Mouse (Mus musculus) liver, embryonic 16.5 days (tissue): ENCODE measurements around the gene Ddit4. TPM values are rescaled to one million over a fixed set of nuclear protein-coding genes. Genes with fewer than 3 reads are reported as not detected.
A peak's percentile ranks its signal among the peaks of the same experiment; 100 is the strongest.

Experiments
- ATAC-seq: fragments of 200-750 bp; cut with Nextera tagmentation; 2 replicates; pipeline ENCODE4 v1.8.0; 2017; ENCODE audit warnings: low read depth, mild to moderate bottlenecking, moderate number of reproducible peaks, moderate library complexity
- H3K27ac ChIP-seq: fragments of 300-500 bp; sonication (generic); 2 replicates; pipeline ENCODE4 v1.5.1; 2014; ENCODE audit warnings: mild to moderate bottlenecking, low read length
- H3K27me3 ChIP-seq: fragments of 300-500 bp; sonication (generic); 2 replicates; pipeline ENCODE4 v1.6.1; 2014; ENCODE audit warnings: low read depth, low read length, mixed read lengths; ENCODE audit not compliant: control insufficient read depth, insufficient read depth
- H3K36me3 ChIP-seq: fragments of 300-500 bp; sonication (generic); 2 replicates; pipeline ENCODE4 v1.6.1; 2014; ENCODE audit warnings: mild to moderate bottlenecking; ENCODE audit not compliant: control insufficient read depth, insufficient read depth
- H3K4me1 ChIP-seq: fragments of 300-500 bp; sonication (generic); 2 replicates; pipeline ENCODE4 v1.6.1; 2014; ENCODE audit warnings: low read depth, low read length, mixed read lengths; ENCODE audit not compliant: control insufficient read depth
- H3K4me2 ChIP-seq: fragments of 300-500 bp; sonication (generic); 2 replicates; pipeline ENCODE4 v1.6.1; 2014; ENCODE audit warnings: low read depth, low read length, mixed read lengths
- H3K4me3 ChIP-seq: fragments of 300-500 bp; sonication (generic); 2 replicates; pipeline ENCODE4 v1.5.1; 2014; ENCODE audit warnings: low read depth, mild to moderate bottlenecking, low read length
- H3K9ac ChIP-seq: fragments of 300-500 bp; sonication (generic); 2 replicates; pipeline ENCODE4 v1.6.1; 2014; ENCODE audit warnings: low read depth, low read length
- H3K9me3 ChIP-seq: fragments of 300-500 bp; sonication (generic); replicated peaks from 2 replicates; pipeline ENCODE4 v1.6.1; 2016; ENCODE audit warnings: low read length; ENCODE audit not compliant: control insufficient read depth
- WGBS: fragments of 180-500 bp; shearing (Covaris S2); extraction: QIAGEN DNeasy Blood & Tissue Kit; methylation state at CpG from one replicate; pipeline ENCODE4 v1.1.7; 2014; ENCODE audit not compliant: insufficient replicate concordance; 5-methylcytosine and 5-hydroxymethylcytosine counted together
- polyA plus RNA-seq: library from polyadenylated mRNA; unstranded; fragments of >200 nt; fragmentation: Nextera tagmentation; extraction: Ambion mirVana; gene quantifications from 2 replicates; pipeline ENCODE4 v1.2.1, GENCODE M21; 2015

Ddit4 gene
- polyA plus RNA-seq, 1 experiment from 2014 or later: 6.8 TPM

DNA sequence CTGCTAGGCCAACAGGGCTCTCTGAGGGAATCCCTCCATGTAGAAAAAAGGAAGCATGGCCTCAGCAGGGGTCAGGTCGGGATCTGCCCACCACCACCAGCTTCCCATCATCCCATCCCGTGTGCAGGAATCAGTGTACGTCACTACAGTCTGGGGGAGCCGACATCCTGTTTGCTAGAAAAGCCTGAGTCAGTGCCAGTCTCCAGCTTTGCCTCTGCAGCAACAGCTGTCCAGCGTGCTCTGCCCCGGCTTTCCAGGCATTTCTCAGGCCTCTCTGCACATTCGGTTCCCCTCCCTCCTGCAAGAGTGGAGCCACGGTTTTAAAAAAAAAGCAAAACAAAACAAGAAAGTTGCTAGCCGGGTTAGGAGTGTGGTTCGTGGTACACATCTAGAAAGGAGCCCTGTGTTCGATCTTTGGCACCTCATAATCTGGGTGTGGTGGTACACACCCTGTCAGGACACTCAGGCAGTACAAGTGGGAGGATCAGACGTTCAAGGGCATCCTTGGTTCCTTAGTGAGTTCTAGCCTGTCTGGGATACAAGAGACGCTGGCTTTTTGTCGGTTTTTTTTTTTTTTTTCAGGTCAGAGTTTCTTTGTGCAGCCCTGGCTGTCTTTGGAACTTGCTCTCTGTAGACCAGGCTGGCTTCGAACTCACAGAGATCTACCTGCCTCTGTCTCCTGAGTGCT is 32.0 kb downstream of the Ddit4 start:
- Histone ChIP-seq H3K4me1 (peaks cover 43% of the 10 kb centered on the region), H3K36me3 (no peaks in the 10 kb centered on the region), H3K9me3 (no peaks in the 10 kb centered on the region), H3K4me2 (no peak overlapping the region), H3K9ac (no peak overlapping the region), H3K4me3 (no peak overlapping the region), H3K27me3 (no peaks in the 10 kb centered on the region), H3K27ac (peak overlapping the region; percentile 61)
- no peak for ATAC-seq
- 51% methylated on average over 15 of the region's 15 CpGs for WGBS

DNA sequence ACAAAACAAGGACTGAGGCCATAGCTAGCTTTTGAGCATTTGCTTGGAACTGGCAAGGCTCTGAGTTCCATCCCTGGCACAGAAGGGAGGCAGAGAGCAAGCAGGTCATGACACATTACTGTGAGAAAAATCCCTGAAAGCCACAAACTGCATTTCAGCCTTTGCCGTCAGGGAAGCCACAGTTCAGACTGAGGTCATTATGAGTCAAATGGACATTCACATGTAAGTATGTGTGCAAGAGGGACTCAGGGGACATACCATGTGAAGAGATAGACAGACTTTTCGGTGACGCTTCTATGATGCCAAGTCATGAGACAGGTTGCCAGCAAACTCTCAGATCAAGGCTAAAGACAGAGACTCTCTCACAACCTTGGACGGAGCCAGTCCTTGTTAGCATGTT is 33.5 kb downstream of the Ddit4 start:
- 84% methylated on average over 4 of the region's 4 CpGs for WGBS
- Histone ChIP-seq H3K4me1 (peaks cover 43% of the 10 kb centered on the region), H3K4me3 (no peak overlapping the region), H3K36me3 (no peaks in the 10 kb centered on the region), H3K27ac (no peak overlapping the region), H3K9me3 (no peaks in the 10 kb centered on the region), H3K27me3 (no peaks in the 10 kb centered on the region), H3K9ac (no peak overlapping the region), H3K4me2 (no peak overlapping the region)
- no peak for ATAC-seq

GRCm38 (mm10) chr10:59916649-59917048 is 35.0 kb downstream of the Ddit4 start:
- Histone ChIP-seq H3K9me3 (no peaks in the 10 kb centered on the region), H3K4me1 (peaks cover 41% of the 10 kb centered on the region), H3K4me2 (peak overlapping the region; percentile 48), H3K27me3 (peaks cover 5% of the 10 kb centered on the region), H3K9ac (peak overlapping the region; percentile 24; the same call in 1 of the 2 replicates), H3K27ac (no peak overlapping the region; the same call in 1 of the 2 replicates), H3K36me3 (no peaks in the 10 kb centered on the region), H3K4me3 (peak overlapping the region; percentile 18)
- WGBS: 0% methylated on average over 10 of the region's 10 CpGs
- peak; percentile 63 for ATAC-seq

DNA sequence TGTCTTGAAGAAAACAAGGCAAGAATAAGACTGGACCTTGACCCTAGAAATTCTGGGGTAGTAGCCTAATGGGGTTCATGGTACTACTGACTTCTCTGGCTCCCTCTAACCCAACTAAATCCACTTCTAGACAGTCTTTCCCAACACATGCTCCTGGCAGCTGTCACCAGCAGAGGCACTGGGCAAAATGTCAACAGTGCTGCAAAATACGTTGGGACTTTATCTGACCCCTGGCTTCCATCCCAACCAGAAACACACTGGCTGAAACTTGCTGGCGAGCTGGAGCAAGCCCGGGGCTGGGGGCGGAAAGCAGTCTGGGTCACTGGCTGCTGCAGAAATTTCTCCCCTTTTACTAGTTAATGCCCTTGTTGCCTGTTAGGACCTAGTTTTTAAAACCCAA is 35.5 kb downstream of the Ddit4 start:
- H3K4me3 ChIP-seq: peak overlapping the region; percentile 18
- peaks cover 41% of the 10 kb centered on the region for H3K4me1 ChIP-seq
- ATAC-seq: peak; percentile 60
- peak overlapping the region; percentile 48 for H3K4me2 ChIP-seq
- H3K27ac ChIP-seq: peak overlapping the region; percentile 42; the same call in 1 of the 2 replicates
- H3K36me3 ChIP-seq: no peaks in the 10 kb centered on the region
- no peaks in the 10 kb centered on the region for H3K9me3 ChIP-seq
- no peak overlapping the region for H3K9ac ChIP-seq
- 7% methylated on average over 4 of the region's 4 CpGs for WGBS
- H3K27me3 ChIP-seq: peaks cover 10% of the 10 kb centered on the region

- peak overlapping the region; percentile 42; the same call in 1 of the 2 replicates for H3K27ac ChIP-seq
- H3K36me3 ChIP-seq: no peaks in the 10 kb centered on the region
- WGBS: 70% methylated on average over 8 of the region's 8 CpGs
- peaks cover 35% of the 10 kb centered on the region for H3K4me1 ChIP-seq
- no peak for ATAC-seq
- no peak overlapping the region for H3K4me3 ChIP-seq
- peaks cover 17% of the 10 kb centered on the region for H3K27me3 ChIP-seq
- H3K9me3 ChIP-seq: no peaks in the 10 kb centered on the region
- H3K9ac ChIP-seq: no peak overlapping the region
- no peak overlapping the region for H3K4me2 ChIP-seq
Observed at GRCm38 (mm10) chr10:59915196-59915962, 36.3 kb downstream of the Ddit4 start.

GRCm38 (mm10) chr10:59911561-59912198 is 40.0 kb downstream of the Ddit4 start:
- 15% methylated on average over 25 of the region's 25 CpGs for WGBS
- Histone ChIP-seq H3K4me1 (peaks cover 40% of the 10 kb centered on the region), H3K4me2 (peak overlapping the region; percentile 21; the same call in 1 of the 2 replicates), H3K9me3 (no peaks in the 10 kb centered on the region), H3K27me3 (peaks cover 25% of the 10 kb centered on the region), H3K27ac (no peak overlapping the region), H3K4me3 (peak overlapping the region; percentile 14; the same call in 1 of the 2 replicates), H3K36me3 (no peaks in the 10 kb centered on the region), H3K9ac (peak overlapping the region; percentile 22; the same call in 1 of the 2 replicates)
- no peak for ATAC-seq

GRCm38 (mm10) chr10:59911091-59911490 is 40.5 kb downstream of the Ddit4 start:
- H3K27me3 ChIP-seq: peaks cover 25% of the 10 kb centered on the region
- H3K9me3 ChIP-seq: no peaks in the 10 kb centered on the region
- whole genome bisulfite sequencing: 38% methylated on average over 6 of the region's 6 CpGs
- 0 out of 2 replicates have a peak overlapping the region, but pooled peaks have one; percentile 21 for H3K4me2 ChIP-seq
- no peak overlapping the region; the same call in 1 of the 2 replicates for H3K9ac ChIP-seq
- H3K36me3 ChIP-seq: no peaks in the 10 kb centered on the region
- peaks cover 37% of the 10 kb centered on the region for H3K4me1 ChIP-seq
- no peak for ATAC-seq
- no peak overlapping the region for H3K4me3 ChIP-seq
- no peak overlapping the region for H3K27ac ChIP-seq

DNA sequence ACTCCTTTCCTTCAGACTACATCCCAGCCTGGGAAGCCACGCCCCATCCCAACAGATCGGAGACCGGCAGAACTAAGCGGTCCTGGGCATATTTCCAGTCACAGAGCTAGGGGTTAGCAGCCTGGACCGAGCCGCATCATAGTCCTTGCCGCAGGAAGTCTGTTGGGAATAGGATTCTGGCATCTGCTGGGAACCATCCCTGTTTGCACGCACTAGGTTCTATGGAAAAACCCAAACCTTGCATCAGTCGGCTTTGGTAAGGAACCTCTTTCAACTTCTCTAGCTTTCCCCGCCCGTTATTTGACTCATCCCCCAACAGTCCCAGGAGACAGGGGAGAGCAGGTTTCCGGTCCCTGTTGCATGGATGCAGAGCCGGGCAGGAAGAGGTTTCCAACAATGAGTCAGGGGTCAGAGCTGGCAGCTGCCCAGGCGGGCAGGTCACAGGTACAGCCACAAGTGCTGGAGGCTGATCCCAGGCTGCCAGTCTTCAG is 42.2 kb downstream of the Ddit4 start:
- 9% methylated on average over 14 of the region's 14 CpGs for WGBS
- 0 out of 2 replicates have a peak overlapping the region, but pooled peaks have one; percentile 12 for H3K4me3 ChIP-seq
- peaks cover 28% of the 10 kb centered on the region for H3K4me1 ChIP-seq
- H3K9me3 ChIP-seq: no peaks in the 10 kb centered on the region
- peaks cover 25% of the 10 kb centered on the region for H3K27me3 ChIP-seq
- no peaks in the 10 kb centered on the region for H3K36me3 ChIP-seq
- no peak overlapping the region for H3K9ac ChIP-seq
- ATAC-seq: 0 out of 2 replicates have a peak, but pooled peaks have one; percentile 14
- H3K4me2 ChIP-seq: no peak overlapping the region; the same call in 1 of the 2 replicates
- H3K27ac ChIP-seq: no peak overlapping the region
